ENCODE assay signal across 9 mouse cellular contexts in the genomic region with DNA sequence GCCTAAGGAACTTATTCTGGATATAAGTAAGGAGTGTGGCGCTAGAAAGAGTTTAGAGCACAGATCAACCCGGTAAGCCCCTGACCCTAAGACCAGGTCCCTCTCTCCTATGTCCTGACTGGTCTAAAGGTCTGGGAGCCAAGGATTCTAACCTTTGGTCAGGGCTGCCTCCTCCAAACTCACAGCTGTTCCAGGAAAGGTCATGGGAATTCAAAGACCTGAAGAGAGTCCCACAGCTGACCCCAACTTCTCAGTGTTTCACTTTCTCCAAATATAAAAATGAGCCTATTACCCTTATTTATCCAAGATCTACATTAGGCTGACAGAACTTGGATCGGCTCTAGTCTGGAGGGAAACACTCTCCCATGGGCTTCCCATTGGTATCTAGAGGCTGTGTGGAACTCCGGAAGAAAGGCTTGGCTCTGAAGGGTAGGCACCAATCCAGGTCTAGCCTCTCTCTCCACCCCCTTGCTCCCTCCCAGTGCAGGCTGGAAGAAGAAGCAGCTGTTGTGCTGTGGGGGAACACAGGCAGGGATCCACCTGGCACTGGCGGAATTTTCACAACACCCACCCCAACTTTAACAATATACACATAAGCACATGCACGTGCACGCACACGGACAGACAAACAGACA. TPM values are rescaled to one million over a fixed set of nuclear protein-coding genes. Genes with fewer than 3 reads are reported as not detected.
DNase-seq lines count a peak whose midpoint lies in the region; ATAC-seq and TF ChIP-seq lines count a peak whose summit lies in the region.
"Had no signal": no experiment of that assay in that cellular context is flagged by ENCODE, and none has a peak within 500 bp of the region (broad histone marks: within the 10 kb centered on the region; RNA-seq: fewer than 3 reads in every experiment).

No protein-coding gene starts in this region.

- no peak for TF ChIP-seq CTCF in lung, adult 2 months (IDR thresholded peaks at IDR 0.05; ENCODE audit: insufficient read depth, low read length)
- TF ChIP-seq CTCF in stomach, postnatal 0 days (IDR thresholded peaks at IDR 0.05; ENCODE audit: low read depth) = no peak

- no peak overlapping the region for H3K4me3 ChIP-seq in midbrain, embryonic 15.5 days
- no peak overlapping the region for H3K4me3 ChIP-seq in midbrain, embryonic 14.5 days (replicated peaks; ENCODE audit: low read depth, low read length)
- H3K4me3 ChIP-seq in lung, adult 2 months (replicated peaks; ENCODE audit: extremely low read depth, low read depth, low read length) = peak overlapping the region; percentile 22
- H3K4me3 ChIP-seq in stomach, postnatal 0 days (ENCODE audit: low read depth, low read length) = no peak overlapping the region

- 86% methylated on average over 8 of the region's 8 CpGs for WGBS in midbrain, embryonic 15.5 days
- 85% methylated on average over 8 of the region's 8 CpGs for WGBS in midbrain, embryonic 14.5 days
- 56% methylated on average over 8 of the region's 8 CpGs for WGBS in lung, adult 2 months
- WGBS in stomach, postnatal 0 days = 43% methylated on average over 8 of the region's 8 CpGs

- no peak overlapping the region for H3K9ac ChIP-seq in midbrain, embryonic 15.5 days
- H3K9ac ChIP-seq in midbrain, embryonic 14.5 days (replicated peaks; ENCODE audit: low read length) = no peak overlapping the region
- H3K9ac ChIP-seq in stomach, postnatal 0 days (ENCODE audit: low read length) = no peak overlapping the region; the same call in 1 of the 2 replicates

- no peaks in the 10 kb centered on the region for H3K36me3 ChIP-seq in midbrain, embryonic 15.5 days (replicated peaks)
- no peaks in the 10 kb centered on the region for H3K36me3 ChIP-seq in midbrain, embryonic 14.5 days (ENCODE audit: control insufficient read depth, insufficient read depth, low read length)
- no peaks in the 10 kb centered on the region for H3K36me3 ChIP-seq in stomach, postnatal 0 days (ENCODE audit: control insufficient read depth, insufficient read depth, low read length)

- H3K27me3 ChIP-seq in midbrain, embryonic 15.5 days (replicated peaks) = no peaks in the 10 kb centered on the region
- no peaks in the 10 kb centered on the region for H3K27me3 ChIP-seq in midbrain, embryonic 14.5 days (ENCODE audit: control insufficient read depth, insufficient read depth, low read length)
- H3K27me3 ChIP-seq in stomach, postnatal 0 days (ENCODE audit: control insufficient read depth, insufficient read depth, low read length) = no peaks in the 10 kb centered on the region

- H3K9me3 ChIP-seq in midbrain, embryonic 15.5 days = no peaks in the 10 kb centered on the region
- 0 out of 2 replicates have a peak, but pooled peaks cover 2% of the 10 kb centered on the region for H3K9me3 ChIP-seq in midbrain, embryonic 14.5 days (ENCODE audit: control insufficient read depth, low read length)
- H3K9me3 ChIP-seq in stomach, postnatal 0 days (ENCODE audit: control insufficient read depth, low read length) = no peaks in the 10 kb centered on the region

- peak; percentile 63 for DNase-seq in adrenal gland, adult 2 months
- DNase-seq in adrenal gland, adult 8-10 months = no peak
- DNase-seq in midbrain, embryonic 14.5 days = no peak
- peak; percentile 78 for DNase-seq in kidney, adult 9 months
- DNase-seq in lung, adult 2 months = peak; percentile 28
- peak; percentile 28 for DNase-seq in stomach, postnatal 0 days (ENCODE audit: low spot score)
- DNase-seq in thymus, postnatal 0 days (ENCODE audit: low spot score) = no peak

- no peaks in the 10 kb centered on the region for H3K4me1 ChIP-seq in midbrain, embryonic 15.5 days
- no peaks in the 10 kb centered on the region for H3K4me1 ChIP-seq in midbrain, embryonic 14.5 days (ENCODE audit: control insufficient read depth, insufficient read depth, low read length)
- no peaks in the 10 kb centered on the region for H3K4me1 ChIP-seq in lung, adult 2 months (ENCODE audit: control insufficient read depth, insufficient read depth, low read length)
- no peaks in the 10 kb centered on the region for H3K4me1 ChIP-seq in stomach, postnatal 0 days (replicated peaks; ENCODE audit: control insufficient read depth, insufficient read depth)

- H3K27ac ChIP-seq in midbrain, embryonic 15.5 days = no peak overlapping the region
- H3K27ac ChIP-seq in midbrain, embryonic 14.5 days (replicated peaks; ENCODE audit: low read depth, low read length) = no peak overlapping the region
- peak overlapping the region; percentile 69; the same call in 1 of the 2 replicates for H3K27ac ChIP-seq in stomach, postnatal 0 days (replicated peaks)

- TF ChIP-seq POLR2A in lung, adult 2 months (IDR thresholded peaks at IDR 0.05; ENCODE audit: borderline replicate concordance, extremely low read depth, low read depth, low read length) = peak; percentile 69; the same call in 1 of the 2 replicates

- 0 out of 2 replicates have a peak, but pooled peaks have one; percentile 25 for ATAC-seq in midbrain, embryonic 15.5 days (replicated peaks)
- ATAC-seq in midbrain, embryonic 14.5 days (ENCODE audit: low FRiP score, low TSS enrichment) = no peak
- ATAC-seq in stomach, postnatal 0 days (ENCODE audit: low FRiP score, low TSS enrichment) = peak; percentile 47; the same call in 1 of the 2 replicates

- H3K4me2 ChIP-seq in midbrain, embryonic 15.5 days = no peak overlapping the region
- no peak overlapping the region for H3K4me2 ChIP-seq in midbrain, embryonic 14.5 days (ENCODE audit: low read length)
- peak overlapping the region; percentile 12; the same call in 1 of the 2 replicates for H3K4me2 ChIP-seq in stomach, postnatal 0 days (replicated peaks; ENCODE audit: low read depth)

- TF ChIP-seq EP300 in stomach, postnatal 0 days (optimal IDR thresholded peaks at IDR 0.05) = no peak

RNA-seq across cellular contexts. Expression of a gene that starts 6.9 kb away (rescaled TPM):
- total RNA-seq in adrenal gland, adult 2 months (2021) = not detected
- polyA plus RNA-seq in adrenal gland, adult 2 months (2012; rRNA removed) = not detected in 2 replicates
- total RNA-seq in adrenal gland, adult 8-10 months (2022) = not detected
- polyA plus RNA-seq in midbrain, embryonic 15.5 days (2015; fragmentation: Nextera tagmentation; extraction: Ambion mirVana) = not detected in 2 replicates
- not detected in 2 replicates for polyA plus RNA-seq in midbrain, embryonic 14.5 days (2014; fragmentation: Nextera tagmentation; extraction: Ambion mirVana)
- not detected in 2 replicates for polyA plus RNA-seq in lung, adult 2 months (2012; rRNA removed)
- polyA plus RNA-seq in stomach, postnatal 0 days (2015; fragmentation: Nextera tagmentation; extraction: Ambion mirVana) = 0.07 TPM in 1 of 2 replicates, not detected in the other
- not detected in 2 replicates for polyA plus RNA-seq in thymus, postnatal 0 days (2015; fragmentation: Nextera tagmentation; extraction: Ambion mirVana)
- total RNA-seq: layer of hippocampus, postnatal 25 days had no signal

RNA-seq across cellular contexts. Expression of a gene that starts 11.2 kb away (rescaled TPM):
- total RNA-seq in adrenal gland, adult 2 months (2021) = not detected
- not detected in 2 replicates for polyA plus RNA-seq in adrenal gland, adult 2 months (2012; rRNA removed)
- total RNA-seq in adrenal gland, adult 8-10 months (2022) = not detected
- polyA plus RNA-seq in midbrain, embryonic 15.5 days (2015; fragmentation: Nextera tagmentation; extraction: Ambion mirVana) = not detected in 2 replicates
- not detected in 2 replicates for polyA plus RNA-seq in midbrain, embryonic 14.5 days (2014; fragmentation: Nextera tagmentation; extraction: Ambion mirVana)
- polyA plus RNA-seq in lung, adult 2 months (2012; rRNA removed) = not detected in 2 replicates
- not detected in 2 replicates for polyA plus RNA-seq in stomach, postnatal 0 days (2015; fragmentation: Nextera tagmentation; extraction: Ambion mirVana)
- polyA plus RNA-seq in thymus, postnatal 0 days (2015; fragmentation: Nextera tagmentation; extraction: Ambion mirVana) = not detected in 2 replicates
- total RNA-seq: layer of hippocampus, postnatal 25 days had no signal

RNA-seq across cellular contexts. Expression of a gene that starts 15.5 kb away (rescaled TPM):
- 100 to 1,000 TPM; 223 to 343 TPM for total RNA-seq in adrenal gland, adult 2 months (2021)
- 390 and 417 TPM in 2 replicates for polyA plus RNA-seq in adrenal gland, adult 2 months (2012; rRNA removed)
- total RNA-seq in adrenal gland, adult 8-10 months (2022) = 100 to 1,000 TPM; 209 to 364 (median 285) TPM
- polyA plus RNA-seq in midbrain, embryonic 15.5 days (2015; fragmentation: Nextera tagmentation; extraction: Ambion mirVana) = 170 and 196 TPM in 2 replicates
- 98.7 and 128 TPM in 2 replicates for polyA plus RNA-seq in midbrain, embryonic 14.5 days (2014; fragmentation: Nextera tagmentation; extraction: Ambion mirVana)
- 164 and 251 TPM in 2 replicates for polyA plus RNA-seq in lung, adult 2 months (2012; rRNA removed)
- polyA plus RNA-seq in stomach, postnatal 0 days (2015; fragmentation: Nextera tagmentation; extraction: Ambion mirVana) = 71.6 and 79.4 TPM in 2 replicates
- 14.8 and 16.6 TPM in 2 replicates for polyA plus RNA-seq in thymus, postnatal 0 days (2015; fragmentation: Nextera tagmentation; extraction: Ambion mirVana)

RNA-seq across cellular contexts. Expression of a gene that starts 36.7 kb away (rescaled TPM):
- total RNA-seq in adrenal gland, adult 2 months (2021) = under 1 TPM; 0.45 to 0.58 TPM
- polyA plus RNA-seq in adrenal gland, adult 2 months (2012; rRNA removed) = 0.48 and 0.61 TPM in 2 replicates
- total RNA-seq in adrenal gland, adult 8-10 months (2022) = 1 to 10 TPM in 1 of 4 experiments, under 1 TPM in 3; 0.20 to 1.2 (median 0.66) TPM
- 2.4 and 3.0 TPM in 2 replicates for polyA plus RNA-seq in midbrain, embryonic 15.5 days (2015; fragmentation: Nextera tagmentation; extraction: Ambion mirVana)
- 1.1 and 1.8 TPM in 2 replicates for polyA plus RNA-seq in midbrain, embryonic 14.5 days (2014; fragmentation: Nextera tagmentation; extraction: Ambion mirVana)
- 2.7 and 3.9 TPM in 2 replicates for polyA plus RNA-seq in lung, adult 2 months (2012; rRNA removed)
- polyA plus RNA-seq in stomach, postnatal 0 days (2015; fragmentation: Nextera tagmentation; extraction: Ambion mirVana) = 1.1 and 1.4 TPM in 2 replicates
- polyA plus RNA-seq in thymus, postnatal 0 days (2015; fragmentation: Nextera tagmentation; extraction: Ambion mirVana) = 0.14 and 0.26 TPM in 2 replicates

RNA-seq across cellular contexts. Expression of a gene that starts 44.8 kb away (rescaled TPM):
- 10 to 100 TPM; 31.0 to 33.4 TPM for total RNA-seq in adrenal gland, adult 2 months (2021)
- 48.8 and 99.4 TPM in 2 replicates for polyA plus RNA-seq in adrenal gland, adult 2 months (2012; rRNA removed)
- 10 to 100 TPM; 31.5 to 50.1 (median 45.6) TPM for total RNA-seq in adrenal gland, adult 8-10 months (2022)
- polyA plus RNA-seq in midbrain, embryonic 15.5 days (2015; fragmentation: Nextera tagmentation; extraction: Ambion mirVana) = 99.3 and 100 TPM in 2 replicates
- 85.2 and 85.6 TPM in 2 replicates for polyA plus RNA-seq in midbrain, embryonic 14.5 days (2014; fragmentation: Nextera tagmentation; extraction: Ambion mirVana)
- polyA plus RNA-seq in lung, adult 2 months (2012; rRNA removed) = 26.0 and 27.2 TPM in 2 replicates
- 22.7 and 24.0 TPM in 2 replicates for polyA plus RNA-seq in stomach, postnatal 0 days (2015; fragmentation: Nextera tagmentation; extraction: Ambion mirVana)
- polyA plus RNA-seq in thymus, postnatal 0 days (2015; fragmentation: Nextera tagmentation; extraction: Ambion mirVana) = 41.9 and 50.0 TPM in 2 replicates

Comparison
In these comparisons a context has a peak if more than half of its experiments do, and no peak if none do; other contexts are left out.
1. DNase-seq: peak in adrenal gland, adult 2 months (single experiment), kidney, adult 9 months (single experiment), lung, adult 2 months (single experiment) and stomach, postnatal 0 days (single experiment); none in adrenal gland, adult 8-10 months (single experiment), midbrain, embryonic 14.5 days (single experiment) and thymus, postnatal 0 days (single experiment).